Mouse (Mus musculus) bone marrow macrophage, adult 2 months (primary cell): Measurements from ENCODE around the gene Tmx2.

Experiments used
- CTCF ChIP-seq: IDR thresholded peaks from 2 replicates; pipeline ENCODE4 v1.5.1; 2012; ENCODE audit warnings: low read depth, mild to moderate bottlenecking, low read length, moderate library complexity
- POLR2A ChIP-seq: IDR thresholded peaks from 2 replicates; pipeline ENCODE4 v1.6.1; 2012; ENCODE audit warnings: mild to moderate bottlenecking, low read depth, low read length, borderline replicate concordance

GRCm38 (mm10) chr2:84703497-84703896, 24.6 kb upstream of the Tmx2 start:
- TF ChIP-seq POLR2A: no peak
- no peak for TF ChIP-seq CTCF
